Comparison of ENCODE assay signal across 13 mouse cellular contexts in genomic region chr3:104358747-104359146, GRCm38 (mm10).
DNase-seq lines count a peak whose midpoint lies in the region; ATAC-seq lines count a peak whose summit lies in the region.
"Had no signal": no experiment of that assay in that cellular context is flagged by ENCODE, and none has a peak within 500 bp of the region (broad histone marks: within the 10 kb centered on the region; RNA-seq: fewer than 3 reads in every experiment).

No protein-coding gene starts in this region.

- no peaks in the 10 kb centered on the region for H3K9me3 ChIP-seq in hindbrain, embryonic 14.5 days (ENCODE audit: control insufficient read depth, low read length)
- no peaks in the 10 kb centered on the region for H3K9me3 ChIP-seq in hindbrain, embryonic 12.5 days (replicated peaks)
- no peaks in the 10 kb centered on the region for H3K9me3 ChIP-seq in liver, embryonic 16.5 days (replicated peaks; ENCODE audit: control insufficient read depth, low read length)

- no peak overlapping the region for H3K4me3 ChIP-seq in hindbrain, embryonic 14.5 days (replicated peaks; ENCODE audit: low read length)
- no peak overlapping the region for H3K4me3 ChIP-seq in hindbrain, embryonic 12.5 days
- H3K4me3 ChIP-seq in liver, embryonic 16.5 days (ENCODE audit: low read depth, low read length) = no peak overlapping the region

- H3K4me1 ChIP-seq in hindbrain, embryonic 14.5 days (replicated peaks; ENCODE audit: control insufficient read depth, insufficient read depth, low read length) = no peaks in the 10 kb centered on the region
- H3K4me1 ChIP-seq in hindbrain, embryonic 12.5 days = no peaks in the 10 kb centered on the region
- no peaks in the 10 kb centered on the region for H3K4me1 ChIP-seq in liver, embryonic 16.5 days (ENCODE audit: control insufficient read depth, low read depth, low read length)

- no peak overlapping the region for H3K9ac ChIP-seq in hindbrain, embryonic 14.5 days
- H3K9ac ChIP-seq in hindbrain, embryonic 12.5 days = no peak overlapping the region
- H3K9ac ChIP-seq in liver, embryonic 16.5 days (ENCODE audit: low read depth, low read length) = no peak overlapping the region

- no peak for DNase-seq in hindbrain, embryonic 14.5 days (ENCODE audit: low spot score)
- peak; percentile 53 for DNase-seq in 3134 (ENCODE audit: extremely low read depth, insufficient read length, low spot score)
- peak; percentile 8 for DNase-seq in R1 (ENCODE audit: low read depth, low spot score)
- no peak for DNase-seq in layer of hippocampus, adult 8-10 months (ENCODE audit: low spot score in 2 of 2)
- DNase-seq in ovary, adult 18-20 months (ENCODE audit: low spot score) = no peak
- no peak for DNase-seq in gastrocnemius, adult 18-20 months (ENCODE audit: low spot score)
- DNase-seq: cerebellum, adult 8-10 months; heart, postnatal 36 days; layer of hippocampus, adult 9-11 months; right cerebral cortex, postnatal 4 days had no signal

- no peaks in the 10 kb centered on the region for H3K27me3 ChIP-seq in hindbrain, embryonic 14.5 days (ENCODE audit: control insufficient read depth, insufficient read depth, low read length)
- H3K27me3 ChIP-seq in hindbrain, embryonic 12.5 days = peaks cover 12% of the 10 kb centered on the region
- H3K27me3 ChIP-seq in liver, embryonic 16.5 days (ENCODE audit: control insufficient read depth, insufficient read depth, low read depth, low read length) = no peaks in the 10 kb centered on the region

- H3K36me3 ChIP-seq in hindbrain, embryonic 14.5 days (replicated peaks; ENCODE audit: control insufficient read depth, insufficient read depth) = no peaks in the 10 kb centered on the region
- H3K36me3 ChIP-seq in hindbrain, embryonic 12.5 days = no peaks in the 10 kb centered on the region
- no peaks in the 10 kb centered on the region for H3K36me3 ChIP-seq in liver, embryonic 16.5 days (ENCODE audit: control insufficient read depth, insufficient read depth)

- 81% methylated on average over 5 of the region's 5 CpGs for WGBS in hindbrain, embryonic 14.5 days
- WGBS in hindbrain, embryonic 12.5 days = 81% methylated on average over 5 of the region's 5 CpGs
- WGBS in liver, embryonic 16.5 days (ENCODE audit: insufficient replicate concordance) = 36% methylated on average over 5 of the region's 5 CpGs

- H3K4me2 ChIP-seq in hindbrain, embryonic 14.5 days (replicated peaks) = no peak overlapping the region
- no peak overlapping the region for H3K4me2 ChIP-seq in hindbrain, embryonic 12.5 days (replicated peaks)
- no peak overlapping the region for H3K4me2 ChIP-seq in liver, embryonic 16.5 days (ENCODE audit: low read depth, low read length)
- H3K4me2 ChIP-seq: midbrain, embryonic 11.5 days had no signal

- ATAC-seq in hindbrain, embryonic 14.5 days (ENCODE audit: low FRiP score) = 0 out of 2 replicates have a peak, but pooled peaks have one; percentile 31
- no peak for ATAC-seq in hindbrain, embryonic 12.5 days (ENCODE audit: low FRiP score)
- peak; percentile 39 for ATAC-seq in liver, embryonic 16.5 days (ENCODE audit: low read depth)

- no peak overlapping the region for H3K27ac ChIP-seq in hindbrain, embryonic 14.5 days
- no peak overlapping the region for H3K27ac ChIP-seq in hindbrain, embryonic 12.5 days
- H3K27ac ChIP-seq in liver, embryonic 16.5 days (ENCODE audit: low read length) = no peak overlapping the region

Comparison
In these comparisons a context has a peak if more than half of its experiments do, and no peak if none do; other contexts are left out.
1. DNase-seq: peak in 3134 (single experiment) and R1 (single experiment); none in hindbrain, embryonic 14.5 days (single experiment), layer of hippocampus, adult 8-10 months (0 of 2), ovary, adult 18-20 months (single experiment) and gastrocnemius, adult 18-20 months (single experiment).